In the genomic region with DNA sequence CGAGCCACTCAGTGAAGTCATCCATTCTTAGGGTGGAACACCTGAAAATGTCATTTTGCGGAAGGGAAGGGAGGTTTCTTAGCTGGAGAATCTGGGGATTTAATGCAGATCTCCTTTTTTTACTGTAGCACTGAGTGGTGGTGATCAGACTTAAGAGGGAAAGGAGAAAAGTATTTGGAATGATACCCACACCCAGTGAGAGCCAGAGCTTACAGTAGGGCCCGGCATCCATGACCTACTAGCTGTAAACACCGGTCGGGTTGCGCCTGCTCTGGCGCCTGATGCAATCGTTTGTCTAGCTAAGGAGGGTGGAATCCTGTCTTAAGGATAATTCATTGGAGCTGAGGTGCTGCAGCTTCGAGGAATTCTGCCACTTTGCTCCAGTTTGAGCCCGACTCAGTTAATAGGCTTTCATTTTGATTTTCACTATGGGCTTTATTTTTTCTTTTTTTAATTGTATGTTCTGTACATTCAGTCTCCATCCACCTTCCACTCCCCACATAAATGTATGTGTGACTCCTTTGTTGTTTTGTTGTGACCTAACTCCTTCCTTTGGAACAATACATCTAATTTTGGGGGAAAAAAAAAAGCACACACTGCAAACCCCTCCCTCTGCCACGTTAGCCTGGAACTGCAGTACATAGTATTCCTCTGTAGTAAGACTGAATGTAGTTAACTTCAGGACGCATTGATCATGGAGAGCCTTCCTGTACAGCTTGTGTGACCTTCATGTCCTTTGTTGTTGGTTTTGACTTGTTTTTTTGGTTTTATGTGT, we compare ENCODE assay signal across 8 mouse cellular contexts. TPM values are rescaled to one million over a fixed set of nuclear protein-coding genes. Genes with fewer than 3 reads are reported as not detected.
A peak's percentile ranks its signal among the peaks of the same experiment; 100 is the strongest.
DNase-seq lines count a peak whose midpoint lies in the region; ATAC-seq and TF ChIP-seq lines count a peak whose summit lies in the region.

No protein-coding gene starts in this region.

- peak overlapping the region; percentile 98 for H3K9ac ChIP-seq in midbrain, embryonic 12.5 days (replicated peaks)

- no peaks in the 10 kb centered on the region for H3K9me3 ChIP-seq in midbrain, embryonic 12.5 days

- peak overlapping the region; percentile 69 for H3K27ac ChIP-seq in embryonic fibroblast, embryonic 13.5 days (ENCODE audit: insufficient read depth, low read length)
- H3K27ac ChIP-seq in midbrain, embryonic 12.5 days (replicated peaks) = peak overlapping the region; percentile 97

- no peaks in the 10 kb centered on the region for H3K36me3 ChIP-seq in midbrain, embryonic 12.5 days

- TF ChIP-seq POLR2A in lung, adult 2 months (IDR thresholded peaks at IDR 0.05; ENCODE audit: borderline replicate concordance, extremely low read depth, low read depth, low read length) = no peak
- no peak; the same call in none of the 2 replicates for TF ChIP-seq POLR2A in embryonic fibroblast, embryonic 13.5 days (IDR thresholded peaks at IDR 0.05; ENCODE audit: low read depth, low read length)

- ATAC-seq in midbrain, embryonic 12.5 days (ENCODE audit: low FRiP score, low read depth) = no peak; the same call in 1 of the 2 replicates

- peak overlapping the region; percentile 77 for H3K4me2 ChIP-seq in midbrain, embryonic 12.5 days (replicated peaks)

- TF ChIP-seq CTCF in lung, adult 2 months (IDR thresholded peaks at IDR 0.05; ENCODE audit: insufficient read depth, low read length) = no peak
- no peak for TF ChIP-seq CTCF in embryonic fibroblast, embryonic 13.5 days (IDR thresholded peaks at IDR 0.05; ENCODE audit: borderline replicate concordance, insufficient read depth, low read length)

- peaks cover 2% of the 10 kb centered on the region; the same call in 1 of the 2 replicates for H3K4me1 ChIP-seq in lung, adult 2 months (ENCODE audit: control insufficient read depth, insufficient read depth, low read length)
- H3K4me1 ChIP-seq in embryonic fibroblast, embryonic 13.5 days (ENCODE audit: control insufficient read depth, insufficient read depth, low read length) = peaks cover 5% of the 10 kb centered on the region; the same call in 1 of the 2 replicates
- H3K4me1 ChIP-seq in midbrain, embryonic 12.5 days = peaks cover 19% of the 10 kb centered on the region

- H3K4me3 ChIP-seq in lung, adult 2 months (replicated peaks; ENCODE audit: extremely low read depth, low read depth, low read length) = peak overlapping the region; percentile 74
- H3K4me3 ChIP-seq in embryonic fibroblast, embryonic 13.5 days (ENCODE audit: insufficient read depth, low read length) = peak overlapping the region; percentile 81
- peak overlapping the region; percentile 95 for H3K4me3 ChIP-seq in midbrain, embryonic 12.5 days

- 3% methylated on average over 12 of the region's 12 CpGs for WGBS in lung, adult 2 months
- WGBS in midbrain, embryonic 12.5 days = 4% methylated on average over 12 of the region's 12 CpGs

- no peaks in the 10 kb centered on the region for H3K27me3 ChIP-seq in midbrain, embryonic 12.5 days

- DNase-seq in lung, adult 2 months = no peak
- no peak for DNase-seq in lung, adult 18-20 months
- DNase-seq in ZHBTc4 (ENCODE audit: low read depth, low spot score) = peak; percentile 49
- peak; percentile 28 for DNase-seq in kidney, postnatal 10 days
- no peak for DNase-seq in right cerebral cortex, postnatal 14 days
- no peak for DNase-seq in ovary, postnatal 14 days (ENCODE audit: low spot score)

RNA-seq across cellular contexts. Expression of gene Gars, which starts 1.1 kb away (rescaled TPM):
- polyA plus RNA-seq in lung, adult 2 months (2012; rRNA removed) = 26.7 and 32.4 TPM in 2 replicates
- 321 and 336 TPM in 2 replicates for polyA plus RNA-seq in embryonic fibroblast, embryonic 13.5 days (2011; ENCODE audit: insufficient read length, low read depth, missing spikeins)
- 198 and 207 TPM in 2 replicates for polyA plus RNA-seq in midbrain, embryonic 12.5 days (2016; fragmentation: Nextera tagmentation; extraction: Ambion mirVana)

RNA-seq across cellular contexts. Expression of gene Ggct, which starts 46.1 kb away (rescaled TPM):
- polyA plus RNA-seq in lung, adult 2 months (2012; rRNA removed) = 1.4 and 2.4 TPM in 2 replicates
- 7.2 and 14.8 TPM in 2 replicates for polyA plus RNA-seq in embryonic fibroblast, embryonic 13.5 days (2011; ENCODE audit: insufficient read length, low read depth, missing spikeins)
- 10.8 and 11.5 TPM in 2 replicates for polyA plus RNA-seq in midbrain, embryonic 12.5 days (2016; fragmentation: Nextera tagmentation; extraction: Ambion mirVana)

Comparison
In these comparisons a context has a peak if more than half of its experiments do, and no peak if none do; other contexts are left out.
1. DNase-seq: peak in ZHBTc4 (single experiment) and kidney, postnatal 10 days (single experiment); none in lung, adult 2 months (single experiment), lung, adult 18-20 months (0 of 2), right cerebral cortex, postnatal 14 days (single experiment) and ovary, postnatal 14 days (single experiment).
2. Peak in every context shown above with its lines, with median percentiles within 50 percentile points of each other: H3K4me3 ChIP-seq.